Mouse (Mus musculus): ENCODE measurements at regions not wholly inside any gene's neighbourhood (a gene's known extent, or its start where the extent isn't known, plus 50 kb on each side); places are given as distances from the start of the nearest gene placed in this dataset.

GRCm38 (mm10) chr9:122064937-122065673 lies 52.0 kb upstream of the Snrk start:
- no peak for ATAC-seq (ENCODE audit: low TSS enrichment)

GRCm38 (mm10) chr9:122055820-122056550 lies 59.1 kb upstream of the Pomgnt2 start:
- ATAC-seq (ENCODE audit: low TSS enrichment): no peak

GRCm38 (mm10) chr9:122051716-122052115 lies 54.8 kb upstream of the Pomgnt2 start:
- ATAC-seq (ENCODE audit: low TSS enrichment): no peak

- ATAC-seq (ENCODE audit: low TSS enrichment): no peak
Observed at GRCm38 (mm10) chr9:122051096-122051495, 54.2 kb upstream of the Pomgnt2 start.

GRCm38 (mm10) chr9:122048999-122049398 lies 52.1 kb upstream of the Pomgnt2 start:
- no peak for ATAC-seq (ENCODE audit: low TSS enrichment)

GRCm38 (mm10) chr9:122047962-122048625 lies 51.2 kb upstream of the Pomgnt2 start:
- peak; percentile 62 for ATAC-seq (ENCODE audit: low TSS enrichment)

Data from frontal cortex, adult (tissue).